Mouse (Mus musculus): ENCODE data around the gene Strn.
"Not testable (repeated sequence)": the region's sequence is repeated elsewhere in the genome, so short reads cannot be mapped to it uniquely, and the experiment has no call there.

Strn gene

GRCm38 (mm10) chr17:78710258-78710657 is 26.7 kb downstream of the Strn start:
- in situ Hi-C loops (cut with MboI, MseI): no loop called here

GRCm38 (mm10) chr17:78708422-78708821 is 28.6 kb downstream of the Strn start:
- in situ Hi-C loops (cut with MboI, MseI): no loop called here

DNA sequence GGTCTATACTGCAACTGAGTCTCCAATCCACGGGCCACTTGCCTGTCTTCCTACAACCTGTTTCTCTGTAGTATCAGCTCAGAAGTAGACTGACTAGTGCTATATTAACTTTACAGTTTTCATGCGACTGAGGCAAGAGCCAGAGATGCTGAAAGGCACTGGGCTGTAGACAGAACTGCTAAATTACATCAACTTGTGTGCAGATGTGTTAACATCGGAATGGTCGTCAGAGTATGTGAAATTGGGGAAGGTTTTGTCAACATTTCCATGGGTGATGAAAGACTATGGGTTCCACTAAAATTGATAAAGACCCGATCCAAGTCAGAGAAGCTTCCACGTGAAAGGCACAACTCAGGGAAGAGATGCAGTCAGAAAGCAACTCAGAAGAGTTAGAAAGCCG is 34.0 kb downstream of the Strn start:
- in situ Hi-C loops (cut with MboI, MseI): no loop called here

DNA sequence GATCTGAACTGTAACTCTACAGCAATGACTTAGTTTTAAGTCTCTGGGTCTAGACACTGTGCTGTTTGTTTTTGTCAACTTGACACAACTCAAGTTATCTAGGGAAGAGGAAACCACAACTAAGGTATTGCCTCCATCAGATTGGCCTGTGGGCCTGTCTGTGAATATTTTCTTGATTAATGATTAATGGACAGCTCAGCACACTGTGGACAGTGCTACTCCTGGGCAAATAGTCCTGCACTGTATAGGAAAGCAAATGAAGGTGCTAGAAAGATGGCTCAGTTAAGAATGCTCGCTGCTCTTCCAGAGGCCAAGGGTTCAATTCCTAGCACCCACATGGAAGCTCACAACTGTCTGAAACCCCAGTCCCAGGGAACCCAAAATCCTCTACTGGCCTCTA is 38.0 kb downstream of the Strn start:
- in situ Hi-C loops (cut with MboI, MseI): no loop called here

DNA sequence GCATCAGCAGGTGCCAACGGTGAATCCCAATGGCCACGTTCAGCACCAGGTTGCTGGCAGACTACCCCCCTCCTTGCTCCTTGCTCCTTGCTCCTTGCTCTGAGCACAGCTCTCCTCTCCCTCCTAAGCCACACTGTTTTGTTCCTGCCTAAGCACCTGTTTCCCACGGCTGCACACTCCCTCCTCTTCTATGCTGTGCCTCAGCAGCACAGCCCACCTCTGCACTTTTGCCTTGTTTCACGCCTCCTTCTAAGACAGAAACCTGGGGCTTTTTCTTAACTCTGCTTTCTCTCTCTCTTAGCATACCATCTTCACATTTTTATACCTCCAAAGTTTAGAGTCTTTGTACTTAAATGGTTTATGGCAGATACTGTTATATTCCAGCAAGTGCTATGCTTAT is 39.5 kb downstream of the Strn start:
- in situ Hi-C loops (cut with MboI, MseI): no loop called here

GRCm38 (mm10) chr17:78696922-78697321 is 40.1 kb downstream of the Strn start:
- in situ Hi-C loops (cut with MboI, MseI): no loop called here

- in situ Hi-C loops (cut with MboI, MseI): not testable (repeated sequence)
These were observed 47.8 kb downstream of the Strn start for GRCm38 (mm10) chr17:78689231-78689630.

DNA sequence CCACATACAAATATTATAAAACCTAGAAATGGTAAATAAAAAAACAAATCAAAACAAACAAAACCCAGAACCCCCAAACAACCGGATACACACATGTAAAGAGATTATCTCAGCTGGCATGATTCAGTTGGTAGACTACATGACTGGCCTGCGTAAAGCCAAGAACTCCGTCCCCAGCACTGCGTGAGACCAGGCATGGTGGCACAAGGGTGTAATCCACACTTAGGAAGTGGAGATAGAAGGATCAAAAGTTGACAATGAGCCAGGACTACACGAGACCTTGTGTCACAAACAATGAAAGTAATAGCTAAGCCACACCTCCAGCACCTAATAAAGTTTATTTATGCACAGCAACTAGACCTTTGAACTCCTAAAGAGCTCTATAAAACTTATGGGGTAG is 49.0 kb downstream of the Strn start:
- in situ Hi-C loops (cut with MboI, MseI): no loop called here

DNA sequence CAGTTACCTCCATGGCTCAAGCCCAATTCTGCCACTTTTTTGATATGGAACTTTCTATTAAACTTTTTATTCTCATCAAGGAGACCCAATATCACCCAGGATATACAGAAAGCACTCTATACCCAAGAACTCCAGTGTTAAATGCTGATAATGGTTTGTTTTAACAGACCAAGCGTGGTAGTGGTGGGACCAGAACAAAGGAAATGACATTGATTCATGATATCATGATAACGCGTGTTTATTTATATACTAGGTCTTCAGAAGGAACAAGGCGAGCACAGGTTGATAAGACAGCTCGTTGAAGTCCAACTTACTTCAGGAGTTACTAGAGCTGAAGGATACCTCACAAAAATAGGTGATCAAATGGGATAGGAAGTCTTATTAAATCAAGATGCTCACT is 52.0 kb downstream of the Strn start:
- in situ Hi-C loops (cut with MboI, MseI): no loop called here

GRCm38 (mm10) chr17:78682351-78682750 is 54.6 kb downstream of the Strn start:
- in situ Hi-C loops (cut with MboI, MseI): no loop called here

DNA sequence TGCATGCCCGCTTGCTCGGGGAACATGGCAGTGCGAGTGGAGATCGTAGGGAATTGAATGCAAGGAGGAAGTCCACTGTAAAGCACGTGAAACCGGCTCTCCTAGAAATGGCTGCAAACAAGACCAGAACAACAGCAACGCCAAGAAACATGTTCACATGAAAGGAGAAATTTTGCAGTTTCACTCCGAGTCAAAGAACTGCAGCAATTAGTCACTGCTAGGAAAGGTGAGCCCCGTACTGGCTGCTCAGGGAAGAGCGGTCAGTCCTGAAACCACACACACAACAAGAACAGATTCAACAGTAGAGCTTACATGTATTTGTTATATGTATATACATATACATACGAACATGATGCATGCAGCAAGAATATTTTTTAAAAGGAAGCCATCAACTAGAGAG is 57.5 kb downstream of the Strn start:
- in situ Hi-C loops (cut with MboI, MseI): no loop called here

DNA sequence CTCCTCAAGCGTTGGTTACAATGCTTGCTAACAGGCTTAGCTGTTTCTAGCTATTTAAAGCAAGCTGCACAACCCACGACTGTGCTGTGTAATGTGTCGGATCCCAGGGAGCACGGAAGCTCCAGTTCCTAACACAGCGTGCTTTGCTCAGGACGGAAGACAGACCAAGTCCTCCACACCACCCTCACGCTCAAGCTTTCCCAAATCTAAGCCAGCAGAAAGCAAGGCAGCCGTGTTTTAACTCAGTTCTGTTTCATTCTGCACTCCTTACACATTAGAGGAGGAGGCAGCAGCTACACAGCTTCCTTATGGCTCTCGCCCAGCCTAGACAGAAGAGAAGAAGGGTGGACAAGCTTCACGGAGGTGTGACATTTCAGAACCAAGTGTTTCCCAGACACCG is 60.2 kb downstream of the Strn start:
- in situ Hi-C loops (cut with MboI, MseI): no loop called here

DNA sequence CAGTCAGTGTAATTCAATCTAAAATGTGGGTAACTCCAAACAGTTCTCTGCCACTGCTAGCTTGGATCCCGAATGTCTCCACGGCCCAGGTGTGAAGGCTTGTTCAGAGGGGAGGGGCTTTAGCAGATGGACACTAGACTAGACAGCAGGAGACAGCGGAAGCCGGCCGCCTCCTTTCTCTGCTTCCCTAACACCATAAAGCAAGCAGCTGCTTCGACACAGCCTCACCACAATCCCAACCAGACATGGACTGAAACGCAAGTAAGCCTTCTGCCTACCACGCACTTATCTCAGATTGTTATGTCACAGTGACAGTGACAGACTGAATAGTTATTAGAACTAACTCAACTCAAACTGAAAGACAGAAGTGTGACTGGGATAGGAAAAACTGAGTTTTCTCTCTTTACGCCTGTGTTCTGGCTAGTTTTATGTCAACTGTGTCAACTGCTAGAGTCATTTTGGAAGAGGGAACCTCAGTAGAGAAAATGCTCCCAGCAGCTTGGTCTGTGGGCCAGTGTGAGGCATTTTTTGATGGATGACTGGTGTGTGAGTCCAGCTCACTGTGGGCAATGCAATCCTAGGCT is 71.9 kb downstream of the Strn start:
- in situ Hi-C loops (cut with MboI, MseI): no loop called here

GRCm38 (mm10) chr17:78654841-78655240 is 82.2 kb downstream of the Strn start:
- in situ Hi-C loops (cut with MboI, MseI): no loop called here

DNA sequence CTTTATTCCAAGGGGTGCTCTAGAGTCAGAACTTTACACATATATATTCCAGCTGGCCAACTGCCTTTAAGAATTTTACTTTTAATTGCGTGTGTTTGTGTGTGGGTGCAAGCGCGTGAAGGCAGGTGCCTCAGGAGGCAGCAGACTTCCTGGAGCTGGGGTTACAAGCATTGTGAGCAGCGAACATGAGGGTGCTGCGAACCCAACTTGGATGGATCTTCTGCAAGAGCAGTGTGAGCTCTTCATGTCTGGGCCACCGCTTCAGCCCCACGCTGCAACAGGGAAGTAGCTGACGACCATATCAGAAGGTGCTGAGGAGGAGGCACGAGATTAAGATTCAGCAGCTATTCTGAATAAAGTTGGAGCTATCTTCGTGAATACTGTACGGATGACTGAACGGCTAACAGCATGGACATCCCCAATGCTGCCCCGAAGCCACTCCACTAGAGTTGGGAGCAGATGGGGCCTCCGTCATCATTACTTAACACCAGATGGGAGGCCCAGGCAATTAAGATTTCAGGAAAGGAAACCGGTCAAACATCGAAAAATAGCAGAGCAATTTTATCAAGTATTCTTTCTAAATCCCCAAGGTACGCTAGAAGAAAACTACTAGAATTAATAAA is 93.0 kb downstream of the Strn start:
- in situ Hi-C loops (cut with MboI, MseI): no loop called here

- in situ Hi-C loops (cut with MboI, MseI): no loop called here
These were observed 94.7 kb downstream of the Strn start for GRCm38 (mm10) chr17:78642259-78642658.

DNA sequence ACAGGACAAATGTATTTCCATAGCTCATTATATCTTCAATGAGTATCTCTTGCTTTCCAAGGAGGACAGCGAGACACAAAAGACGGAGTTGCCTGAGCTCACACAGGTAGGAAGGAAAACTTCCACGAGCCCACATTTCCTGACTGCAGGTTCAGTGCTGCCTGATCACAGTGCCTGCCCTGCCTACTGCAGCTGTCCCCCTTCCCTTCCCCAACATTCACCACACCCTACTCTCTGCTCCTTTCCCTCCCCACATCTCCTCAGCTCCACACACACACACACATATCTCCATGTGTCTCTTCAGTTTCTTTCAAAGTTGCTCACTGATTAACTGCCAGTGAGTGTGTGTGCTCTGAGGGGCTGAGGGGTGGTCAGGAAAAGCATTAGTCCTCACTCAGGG is 96.6 kb downstream of the Strn start:
- in situ Hi-C loops (cut with MboI, MseI): no loop called here

DNA sequence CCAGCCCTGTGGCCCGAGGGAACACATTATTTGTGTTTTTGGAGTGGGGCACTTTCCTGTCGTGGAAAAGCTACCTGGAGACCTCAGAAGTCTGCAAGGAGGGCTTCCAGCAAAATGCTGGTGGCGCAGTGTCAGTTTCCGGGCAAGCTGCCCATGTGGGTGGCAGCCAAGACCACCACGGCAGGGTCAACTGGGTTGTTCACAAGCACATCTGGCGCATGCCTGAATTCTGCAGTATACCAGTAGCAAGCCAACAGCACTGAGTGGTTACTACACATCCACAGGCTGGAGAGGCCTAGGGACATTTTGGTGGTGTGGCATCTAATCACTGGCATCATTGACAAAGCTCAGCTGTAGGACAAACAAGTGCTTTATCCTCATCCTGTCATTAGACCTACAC is 97.9 kb downstream of the Strn start:
- in situ Hi-C loops (cut with MboI, MseI): no loop called here

DNA sequence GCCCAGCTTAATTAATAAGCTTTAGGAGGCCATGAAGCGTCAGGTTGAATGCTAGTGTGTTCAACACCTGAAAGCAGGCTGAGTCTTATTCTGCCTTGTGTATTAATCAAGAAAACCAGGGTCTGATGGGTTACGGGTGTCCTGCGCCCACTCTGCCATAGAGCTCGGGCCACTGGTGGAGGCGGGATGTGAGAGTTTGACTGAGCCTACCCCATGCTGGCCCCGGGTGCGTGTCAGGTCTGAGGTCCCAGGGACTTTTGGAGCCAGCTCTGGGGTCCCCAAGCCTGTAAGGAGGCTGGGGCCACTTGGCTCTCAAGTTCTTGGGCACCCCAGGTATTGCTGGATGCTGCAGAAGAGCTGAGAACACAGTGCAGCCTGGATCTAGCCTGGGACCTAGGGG is 99.9 kb downstream of the Strn start:
- in situ Hi-C loops (cut with MboI, MseI): no loop called here

DNA sequence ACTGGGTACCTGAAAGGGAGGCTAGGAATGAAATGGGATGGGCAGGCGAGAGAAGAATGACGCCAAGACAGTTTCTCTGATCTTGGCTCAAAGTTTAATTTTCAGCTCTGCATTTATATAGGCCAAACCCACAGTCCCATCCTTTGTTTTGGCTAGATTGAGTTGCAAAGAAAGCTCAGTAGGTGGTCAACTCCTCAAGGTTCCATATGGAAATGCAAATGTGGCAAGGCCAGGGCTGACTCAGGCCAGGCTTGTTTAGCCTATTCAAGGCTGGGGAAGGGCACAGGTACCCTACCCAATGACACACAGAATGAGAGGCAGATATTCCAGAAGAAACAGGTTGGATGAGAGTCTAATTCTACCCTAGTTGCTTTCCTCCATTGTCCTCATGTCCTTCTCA is 101.4 kb downstream of the Strn start:
- in situ Hi-C loops (cut with MboI, MseI): no loop called here

DNA sequence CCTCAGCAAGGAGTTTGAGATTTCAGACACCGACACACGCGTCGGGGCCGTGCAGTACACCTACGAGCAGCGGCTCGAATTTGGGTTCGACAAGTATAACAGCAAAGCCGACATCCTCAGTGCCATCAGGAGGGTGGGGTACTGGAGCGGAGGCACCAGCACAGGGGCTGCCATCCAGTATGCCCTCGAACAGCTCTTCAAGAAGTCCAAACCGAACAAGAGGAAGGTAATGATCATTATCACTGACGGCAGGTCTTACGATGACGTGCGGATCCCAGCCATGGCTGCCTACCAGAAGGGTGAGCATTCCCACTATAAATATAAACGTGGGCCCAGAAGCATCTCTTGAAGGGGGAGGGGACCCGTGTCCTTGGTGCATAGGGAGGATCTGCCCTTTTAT is 112.1 kb downstream of the Strn start:
- in situ Hi-C loops (cut with MboI, MseI): no loop called here

- in situ Hi-C loops (cut with MboI, MseI): no loop called here
These were observed 115.1 kb downstream of the Strn start for GRCm38 (mm10) chr17:78621863-78622262.

DNA sequence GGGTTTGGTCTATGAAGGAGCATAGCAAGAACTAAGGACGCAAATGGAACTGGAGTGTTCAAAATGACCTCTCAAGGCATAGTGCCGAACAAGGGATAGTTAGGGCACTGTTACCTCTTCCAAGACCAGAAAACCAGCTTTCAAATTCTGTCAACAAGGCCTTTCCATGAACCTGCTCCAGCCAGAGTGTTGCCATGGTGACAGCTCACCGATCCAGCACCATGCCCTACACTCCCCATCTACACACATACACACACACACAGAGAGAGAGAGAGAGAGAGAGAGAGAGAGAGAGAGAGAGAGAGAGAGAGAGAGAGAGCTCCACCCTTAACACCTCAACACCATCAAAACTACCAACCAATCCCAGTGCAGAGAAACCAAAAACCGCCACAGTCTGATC is 116.3 kb downstream of the Strn start:
- in situ Hi-C loops (cut with MboI, MseI): no loop called here

DNA sequence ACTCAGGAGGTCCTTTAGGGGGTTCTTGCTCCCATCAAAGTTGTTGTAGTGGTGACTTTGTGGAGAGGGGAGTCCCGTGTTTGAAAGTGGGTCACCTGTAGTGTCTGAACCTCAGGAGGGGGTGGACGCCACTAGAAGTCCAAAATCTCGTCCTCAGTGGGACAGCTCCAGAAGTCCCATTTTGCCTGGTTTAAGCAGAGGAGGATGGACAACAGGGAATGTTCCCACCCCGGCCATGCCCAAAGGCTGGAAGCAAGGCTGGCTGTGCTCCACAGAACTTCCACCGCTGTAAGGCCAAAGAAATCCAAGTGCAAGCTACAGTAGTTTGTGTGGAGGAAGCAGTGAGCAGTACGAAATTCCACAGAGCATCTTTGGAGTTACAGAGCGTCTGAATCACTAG is 117.0 kb downstream of the Strn start:
- in situ Hi-C loops (cut with MboI, MseI): no loop called here

Measured in T-helper 1 cell (primary cell).